Mouse (Mus musculus): ENCODE results near the gene Chka.

DNA sequence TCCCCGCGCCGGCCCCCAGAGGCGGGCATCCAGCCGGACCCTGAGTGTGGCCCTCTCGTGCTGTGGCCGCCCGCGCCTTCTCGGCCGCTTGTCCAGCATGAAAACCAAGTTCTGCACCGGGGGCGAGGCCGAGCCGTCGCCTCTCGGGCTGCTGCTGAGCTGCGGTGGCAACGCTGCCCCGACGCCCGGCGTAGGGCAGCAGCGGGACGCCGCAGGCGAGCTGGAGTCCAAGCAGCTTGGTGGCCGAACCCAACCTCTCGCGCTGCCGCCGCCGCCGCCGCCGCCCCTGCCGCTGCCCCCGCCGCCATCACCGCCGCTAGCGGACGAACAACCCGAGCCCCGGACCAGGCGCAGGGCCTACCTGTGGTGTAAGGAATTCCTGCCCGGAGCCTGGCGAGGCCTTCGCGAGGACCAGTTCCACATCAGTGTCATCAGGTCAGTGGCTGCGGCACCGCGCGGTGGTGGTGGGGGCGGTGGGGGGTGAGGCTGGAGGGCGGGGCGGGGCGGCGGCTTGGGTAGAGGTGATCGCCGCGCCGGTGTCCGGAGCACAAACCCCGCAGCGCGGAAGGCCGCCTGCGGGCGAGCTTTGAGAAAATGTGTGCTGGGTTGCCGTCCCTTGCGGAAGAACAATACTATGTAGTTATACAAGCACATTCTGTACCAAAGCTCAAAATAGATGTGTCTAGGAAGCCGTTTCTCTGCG is 557 bp downstream of the Chka start:
- TF ChIP-seq ELF1 (IDR thresholded peaks at IDR 0.05; ENCODE audit: low read depth, low read length) (no peak), CTCF (conservative IDR thresholded peaks at IDR 0.05 in 1 of 2, IDR thresholded peaks at IDR 0.05 in 1 of 2; ENCODE audit: low read depth in 2 of 2, low read length in 2 of 2) (no peak), ZNF384 (IDR thresholded peaks at IDR 0.05; ENCODE audit: low read depth, low read length) (no peak), JUN (IDR thresholded peaks at IDR 0.05; ENCODE audit: insufficient read depth, low read depth, low read length) (no peak), POLR2A (IDR thresholded peaks at IDR 0.05; ENCODE audit: low read depth, low read length) (no peak), TCF12 (IDR thresholded peaks at IDR 0.05; ENCODE audit: low read depth, low read length) (no peak), CHD2 (IDR thresholded peaks at IDR 0.05; ENCODE audit: low read length) (no peak), MAX (IDR thresholded peaks at IDR 0.05; ENCODE audit: low read length) (no peak; the same call in 1 of the 2 replicates), JUND (conservative IDR thresholded peaks at IDR 0.05; ENCODE audit: low read depth, low read length) (no peak), ETS1 (conservative IDR thresholded peaks at IDR 0.05; ENCODE audit: low read depth, low read length) (no peak), ZC3H11A (IDR thresholded peaks at IDR 0.05; ENCODE audit: low read depth, low read length) (no peak), EP300 (IDR thresholded peaks at IDR 0.05; ENCODE audit: low read length) (no peak), POLR2AphosphoS2 (IDR thresholded peaks at IDR 0.05; ENCODE audit: low read depth, low read length) (no peak), CHD1 (IDR thresholded peaks at IDR 0.05; ENCODE audit: low read depth, low read length) (no peak)
